Mouse (Mus musculus) erythroblast, embryonic 14.5 days (primary cell): Measurements from ENCODE around the gene Knl1. TPM values are rescaled to one million over a fixed set of nuclear protein-coding genes. Genes with fewer than 3 reads are reported as not detected.
A peak's percentile ranks its signal among the peaks of the same experiment; 100 is the strongest.

Experiments used
- H3K27me3 ChIP-seq: 2 replicates; pipeline ENCODE4 v1.6.1; 2012; ENCODE audit warnings: inconsistent platforms; ENCODE audit not compliant: control insufficient read depth
- H3K36me3 ChIP-seq: 2 replicates; pipeline ENCODE4 v1.6.1; 2012; ENCODE audit warnings: mild to moderate bottlenecking, inconsistent platforms; ENCODE audit not compliant: control insufficient read depth
- H3K4me1 ChIP-seq: 2 replicates; pipeline ENCODE4 v1.6.1; 2012; ENCODE audit warnings: inconsistent platforms; ENCODE audit not compliant: control insufficient read depth
- H3K4me3 ChIP-seq: replicated peaks from 2 replicates; pipeline ENCODE3; 2012; ENCODE audit warnings: moderate library complexity, mild to moderate bottlenecking, inconsistent platforms
- H3K9me3 ChIP-seq: 2 replicates; pipeline ENCODE4 v1.6.1; 2012; ENCODE audit warnings: low read length, inconsistent platforms, mixed read lengths; ENCODE audit not compliant: control insufficient read depth
- GATA1 ChIP-seq: IDR thresholded peaks from 2 replicates; pipeline ENCODE4 v1.6.1; 2012; ENCODE audit warnings: low read length, inconsistent platforms, mixed read lengths
- TAL1 ChIP-seq: IDR thresholded peaks from 3 replicates; pipeline ENCODE4 v1.6.1; 2012; ENCODE audit warnings: low read length, inconsistent platforms, mixed read lengths
- polyA plus RNA-seq: library from polyadenylated mRNA; stranded (reverse); fragments of >175 nt; gene quantifications from 2 replicates; pipeline ENCODE4 v1.2.3, GENCODE M21; 2012

Gene Knl1
- polyA plus RNA-seq, 1 experiment = 0.37 TPM

DNA sequence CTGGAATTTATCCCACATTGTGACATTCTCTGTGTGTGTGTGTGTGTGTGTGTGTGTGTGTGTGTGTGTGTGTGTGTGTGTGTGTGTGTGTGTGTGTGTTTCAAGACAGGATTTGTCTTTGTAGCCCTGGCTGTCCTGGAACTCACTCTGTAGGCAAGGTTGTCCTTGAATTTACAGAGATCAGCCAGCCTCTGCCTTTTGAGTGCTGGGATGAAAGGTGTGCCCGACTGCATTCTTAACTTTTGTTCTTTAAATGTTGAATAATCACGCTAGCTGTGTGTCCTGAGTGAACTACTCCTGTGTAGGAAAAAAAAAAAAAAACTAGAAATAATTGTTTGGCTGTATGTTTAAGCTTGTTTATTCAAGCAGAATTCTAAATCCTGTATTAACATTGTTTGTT lies 39.2 kb downstream of the Knl1 start:
- H3K4me3 ChIP-seq = no peak overlapping the region
- H3K27me3 ChIP-seq = no peaks in the 10 kb centered on the region
- no peaks in the 10 kb centered on the region for H3K4me1 ChIP-seq
- H3K36me3 ChIP-seq = peaks cover 94% of the 10 kb centered on the region
- no peaks in the 10 kb centered on the region for H3K9me3 ChIP-seq
- TF ChIP-seq GATA1 (no peak), TAL1 (no peak)

- no peak for TF ChIP-seq TAL1
- TF ChIP-seq GATA1 = no peak
Observed at GRCm38 (mm10) chr2:119101552-119101951, 54.6 kb downstream of the Knl1 start.

GRCm38 (mm10) chr2:119106583-119106982 lies 59.7 kb downstream of the Knl1 start:
- Histone ChIP-seq H3K4me1 (peaks cover 2% of the 10 kb centered on the region), H3K27me3 (no peaks in the 10 kb centered on the region), H3K36me3 (peaks cover 88% of the 10 kb centered on the region), H3K9me3 (no peaks in the 10 kb centered on the region), H3K4me3 (no peak overlapping the region)
- no peak for TF ChIP-seq GATA1
- TF ChIP-seq TAL1 = no peak

More at GRCm38 (mm10) chr2:119101552-119101951, 54.6 kb downstream of the Knl1 start:
- H3K27me3 ChIP-seq = no peaks in the 10 kb centered on the region
- H3K4me1 ChIP-seq = no peaks in the 10 kb centered on the region
- H3K4me3 ChIP-seq = no peak overlapping the region
- peaks cover 95% of the 10 kb centered on the region for H3K36me3 ChIP-seq
- no peaks in the 10 kb centered on the region for H3K9me3 ChIP-seq

DNA sequence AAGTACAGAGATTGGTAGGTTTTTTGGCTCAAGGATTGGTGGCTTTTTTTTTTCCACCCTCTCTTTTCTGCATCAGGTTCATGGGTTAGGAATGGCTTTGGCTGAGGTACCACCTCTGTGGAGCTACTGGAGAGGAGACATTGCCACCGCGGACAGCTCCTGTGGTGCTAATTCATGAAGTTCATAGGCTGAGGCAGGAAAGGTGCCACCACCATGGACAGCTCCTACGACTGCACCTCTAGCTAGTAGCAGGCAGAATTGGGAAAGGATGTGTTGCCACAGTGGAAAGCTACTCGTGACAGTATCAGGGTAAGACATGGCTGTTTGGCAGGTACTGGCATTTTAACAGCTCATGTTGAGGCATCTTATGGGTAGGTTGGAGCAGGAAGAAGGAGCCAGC lies 61.6 kb downstream of the Knl1 start:
- Histone ChIP-seq H3K4me3 (no peak overlapping the region), H3K9me3 (no peaks in the 10 kb centered on the region), H3K4me1 (peaks cover 9% of the 10 kb centered on the region), H3K36me3 (peaks cover 70% of the 10 kb centered on the region), H3K27me3 (no peaks in the 10 kb centered on the region)
- no peak for TF ChIP-seq TAL1
- TF ChIP-seq GATA1 = no peak

- Histone ChIP-seq H3K36me3 (peaks cover 67% of the 10 kb centered on the region), H3K4me3 (peak overlapping the region; percentile 18), H3K9me3 (no peaks in the 10 kb centered on the region), H3K27me3 (no peaks in the 10 kb centered on the region), H3K4me1 (peaks cover 27% of the 10 kb centered on the region)
- TF ChIP-seq TAL1 (no peak), GATA1 (no peak)
Observed at GRCm38 (mm10) chr2:119111060-119111459, 64.1 kb downstream of the Knl1 start.

GRCm38 (mm10) chr2:119112438-119113112 lies 65.7 kb downstream of the Knl1 start, which contains the start of gene Rad51:
Gene Rad51 (plus strand): TSS chr2:119112793.
- peak within 1 kb of the TSS; percentile 85 for H3K4me3 ChIP-seq
- no peaks in the 10 kb centered on the region for H3K27me3 ChIP-seq
- H3K36me3 ChIP-seq = peaks cover 70% of the 10 kb centered on the region
- no peaks in the 10 kb centered on the region for H3K9me3 ChIP-seq
- TF ChIP-seq TAL1 = no peak
- TF ChIP-seq GATA1 = peak; percentile 46
- H3K4me1 ChIP-seq = peaks cover 31% of the 10 kb centered on the region

DNA sequence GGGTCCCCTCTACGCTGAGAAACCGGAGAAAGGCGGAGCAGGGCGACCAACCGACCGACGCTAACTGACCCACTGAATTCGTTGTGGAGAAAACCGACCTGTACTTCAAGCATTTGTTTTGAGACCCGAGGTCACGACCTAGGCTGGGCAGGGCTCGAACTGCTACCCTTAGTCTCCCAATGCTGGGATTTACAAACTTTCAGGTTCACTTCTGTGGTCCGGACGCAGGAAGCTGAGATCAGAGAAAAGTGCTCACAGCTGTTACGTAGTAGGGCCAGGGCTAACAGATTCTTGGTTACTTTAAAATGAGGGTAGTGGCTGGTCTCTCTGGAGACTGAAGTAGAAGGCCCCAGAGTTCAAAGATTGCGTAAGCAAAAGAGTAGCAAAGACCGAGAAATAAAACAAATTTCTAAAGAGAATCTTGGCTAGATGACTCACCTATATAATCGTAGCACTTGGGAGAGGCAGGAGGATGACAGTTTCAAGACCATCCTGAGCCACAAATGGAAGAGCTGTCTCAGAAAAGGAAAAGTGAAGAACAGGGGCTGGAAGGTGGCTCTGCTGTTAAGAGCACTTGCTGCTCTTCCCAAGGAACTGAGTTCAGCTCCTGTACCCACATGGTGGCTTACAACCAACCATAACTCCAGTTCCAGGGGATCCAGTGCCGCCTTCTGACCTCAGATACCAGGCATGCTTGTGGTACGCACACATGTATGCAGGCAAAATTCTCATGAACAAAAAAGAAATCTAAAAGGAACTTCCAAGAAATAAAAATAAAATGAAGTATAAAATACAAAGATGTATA lies 66.4 kb downstream of the Knl1 start:
- Histone ChIP-seq H3K27me3 (no peaks in the 10 kb centered on the region), H3K4me3 (peak overlapping the region; percentile 85), H3K36me3 (peaks cover 70% of the 10 kb centered on the region), H3K4me1 (peaks cover 31% of the 10 kb centered on the region), H3K9me3 (no peaks in the 10 kb centered on the region)
- TF ChIP-seq GATA1 (no peak), TAL1 (no peak)

- Histone ChIP-seq H3K36me3 (peaks cover 99% of the 10 kb centered on the region), H3K4me3 (peak overlapping the region; percentile 20), H3K27me3 (no peaks in the 10 kb centered on the region), H3K4me1 (peaks cover 41% of the 10 kb centered on the region), H3K9me3 (no peaks in the 10 kb centered on the region)
- TF ChIP-seq GATA1 = peak; percentile 73; the same call in 1 of the 2 replicates
- TF ChIP-seq TAL1 = peak; percentile 63
Observed at GRCm38 (mm10) chr2:119136346-119136898, 89.5 kb downstream of the Knl1 start.

GRCm38 (mm10) chr2:119145199-119145598 lies 98.3 kb downstream of the Knl1 start:
- peaks cover 9% of the 10 kb centered on the region for H3K9me3 ChIP-seq
- TF ChIP-seq TAL1 = no peak
- no peak for TF ChIP-seq GATA1
- H3K36me3 ChIP-seq = peaks cover 99% of the 10 kb centered on the region
- H3K4me1 ChIP-seq = peaks cover 15% of the 10 kb centered on the region
- H3K27me3 ChIP-seq = no peaks in the 10 kb centered on the region
- H3K4me3 ChIP-seq = no peak overlapping the region
